Mouse (Mus musculus): ENCODE measurements around the gene Bcor.
A peak's percentile ranks its signal among the peaks of the same experiment; 100 is the strongest.

Gene Bcor

DNA sequence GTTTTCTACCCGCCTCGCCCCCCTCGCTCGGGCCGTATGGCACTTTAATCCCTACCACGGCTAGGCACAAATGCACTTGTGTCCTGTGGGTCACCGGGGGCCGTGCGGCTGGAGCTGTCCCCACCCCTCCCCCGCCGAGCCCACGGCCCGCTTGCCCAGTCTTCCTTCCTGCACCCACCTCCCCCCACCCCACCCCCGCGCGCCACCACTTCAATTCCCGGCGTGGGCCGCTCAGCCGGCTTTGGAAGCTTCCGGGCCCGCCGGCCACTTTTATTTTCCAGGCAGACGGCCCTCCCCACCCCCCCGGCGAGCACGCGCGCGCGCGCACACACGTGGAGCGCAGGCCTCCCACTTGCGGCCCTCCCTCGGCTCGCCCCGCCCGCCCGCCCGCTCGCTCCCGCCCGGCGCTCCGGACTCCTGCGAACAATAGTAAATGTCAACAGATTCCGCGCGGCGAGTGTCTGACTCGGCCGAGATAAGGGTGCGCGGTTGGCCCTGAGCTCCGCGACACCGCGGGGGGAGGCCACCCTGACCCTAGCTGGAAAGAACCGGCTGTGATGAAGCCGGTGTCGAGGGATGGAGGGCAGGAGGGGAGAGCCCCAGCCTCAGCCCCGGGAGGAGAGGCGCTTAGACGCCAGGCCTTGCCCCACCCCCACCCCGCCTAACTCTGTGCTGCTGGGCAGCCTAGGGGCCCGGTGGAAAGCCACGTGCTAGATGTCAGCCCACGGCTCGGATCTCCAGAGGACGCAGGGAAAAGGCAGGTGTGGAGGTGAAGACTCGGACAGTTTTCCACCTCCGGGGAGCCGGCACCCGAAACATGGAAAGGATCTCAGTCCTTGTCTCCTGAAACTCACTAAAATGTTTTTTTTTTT is 153.0 kb downstream of the Bcor start:
- no peak for DNase-seq (ENCODE audit: low read depth in 2 of 2, low spot score in 2 of 2)

DNA sequence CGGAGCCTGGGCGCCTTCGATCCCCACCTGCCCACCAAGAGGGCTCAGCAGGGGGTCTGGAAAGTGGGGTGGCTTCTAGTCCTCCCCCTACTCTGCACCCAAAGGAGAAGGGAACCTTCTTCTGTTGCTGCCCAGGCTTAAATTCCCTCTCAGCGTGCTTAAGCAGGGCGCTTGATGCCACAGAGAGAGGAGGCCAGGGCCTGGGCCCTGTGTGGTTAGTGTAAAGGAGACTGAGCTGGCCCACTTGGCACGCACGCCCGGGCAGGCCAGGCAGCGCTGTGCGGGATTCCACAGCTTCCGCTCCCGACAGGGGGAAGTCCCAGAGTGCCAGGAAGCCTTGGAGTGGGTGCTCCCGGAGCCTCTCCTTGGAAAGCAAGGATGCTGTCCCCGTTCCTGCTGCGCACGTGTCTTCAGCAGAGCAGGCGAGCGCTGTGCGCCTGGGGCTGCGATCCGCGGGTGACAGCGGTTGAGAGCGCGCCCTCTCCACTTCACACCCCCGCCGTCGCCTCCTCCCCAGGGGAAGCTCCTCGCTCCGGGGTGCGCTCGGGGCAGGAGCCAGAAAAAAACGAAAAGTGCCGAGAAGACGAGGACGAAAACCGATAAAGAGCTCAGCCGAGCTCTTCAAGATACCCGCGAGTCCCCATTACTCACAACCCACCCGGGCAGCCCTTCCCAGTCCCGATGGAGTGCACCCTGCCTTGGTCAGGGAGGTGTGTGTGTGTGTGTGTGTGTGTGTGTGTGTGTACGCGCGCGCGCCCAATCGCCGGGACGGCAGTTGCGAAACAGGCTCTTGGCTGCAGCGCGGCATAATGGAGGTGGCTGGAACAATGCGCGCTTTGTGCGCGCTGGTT is 153.9 kb downstream of the Bcor start:
- DNase-seq (ENCODE audit: low read depth in 2 of 2, low spot score in 2 of 2) = peak; percentile 6 to 18

DNA sequence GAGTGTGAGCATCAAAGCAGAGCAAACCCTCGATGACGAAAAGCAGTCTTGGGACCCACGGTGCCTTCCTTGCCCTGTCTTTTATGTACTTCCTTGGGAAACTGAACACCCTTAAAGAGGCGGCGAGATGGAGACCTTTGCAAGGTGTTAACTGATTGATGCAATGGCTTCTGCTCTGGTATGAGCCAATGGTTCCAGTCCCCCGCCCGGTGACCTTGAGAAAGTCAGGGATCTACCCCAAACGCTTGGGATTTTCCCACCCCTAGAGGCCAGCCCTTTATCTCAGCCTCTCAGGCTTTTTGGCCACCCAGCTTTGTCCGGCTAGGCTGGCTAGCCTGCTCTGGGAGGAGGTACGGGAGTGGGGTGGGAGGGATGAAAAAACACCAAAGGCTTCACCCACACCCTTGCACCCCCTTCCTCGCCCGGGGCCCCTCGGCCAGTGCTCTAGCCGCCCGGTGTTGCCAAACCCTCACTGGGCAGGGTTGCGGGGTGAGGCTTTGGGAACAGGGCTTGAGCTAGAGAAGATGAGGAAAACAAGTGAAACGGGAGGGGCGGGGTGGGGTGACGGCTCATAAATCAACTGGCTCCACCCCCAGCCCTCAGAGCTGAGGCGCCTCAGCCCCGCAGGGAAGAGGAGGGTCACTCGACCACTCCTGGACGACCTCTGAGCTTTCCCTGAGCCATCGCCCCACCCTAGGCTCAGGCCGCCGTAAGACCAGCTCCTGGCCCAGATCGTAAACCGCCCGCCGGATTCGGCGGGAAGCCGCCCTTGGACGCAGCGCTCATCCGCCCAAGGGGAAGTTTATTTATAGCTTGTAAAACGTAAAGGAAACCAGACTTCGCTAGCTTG is 154.7 kb downstream of the Bcor start:
- DNase-seq (ENCODE audit: low read depth in 2 of 2, low spot score in 2 of 2) = peak; percentile 23

DNA sequence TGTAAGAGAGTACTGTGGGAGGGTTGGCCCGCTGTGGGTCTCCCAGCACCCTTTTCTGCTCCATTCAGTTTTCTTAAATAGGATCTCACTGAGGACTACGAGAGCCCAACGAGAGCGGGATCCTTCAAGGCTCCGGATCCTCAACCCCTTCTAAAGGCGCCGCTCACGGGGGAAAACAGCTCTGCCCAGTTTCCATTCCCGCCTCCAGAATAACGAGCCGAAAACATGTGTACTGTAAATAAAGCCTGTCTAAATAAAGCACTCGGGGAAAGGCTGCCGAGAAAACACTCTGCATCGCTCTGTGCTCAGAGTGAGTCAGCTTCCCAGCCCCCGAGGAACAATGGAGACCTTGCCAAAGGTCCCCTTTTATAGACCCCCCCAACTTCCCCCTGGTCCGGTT is 155.7 kb downstream of the Bcor start:
- no peak for DNase-seq (ENCODE audit: low read depth in 2 of 2, low spot score in 2 of 2)

DNA sequence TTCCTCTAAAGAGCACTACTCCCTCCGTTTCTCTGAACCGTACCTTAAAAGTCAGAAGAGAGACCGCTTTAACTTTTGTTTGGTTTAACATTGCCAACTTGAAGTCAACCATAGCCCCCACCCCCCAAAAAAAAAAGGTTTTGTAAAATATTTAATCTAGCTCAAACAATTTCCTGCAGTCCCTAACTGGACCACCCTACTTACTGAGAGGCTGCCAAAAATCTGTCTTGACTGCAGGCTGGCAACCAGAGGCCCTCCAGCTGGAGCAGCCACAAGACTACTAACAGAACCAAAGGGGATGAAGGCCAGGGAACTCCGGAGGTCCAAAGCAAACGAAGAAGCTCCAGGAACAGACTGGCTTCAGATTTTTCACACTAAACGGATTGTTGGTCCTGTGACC is 156.2 kb downstream of the Bcor start:
- no peak for DNase-seq (ENCODE audit: low read depth in 2 of 2, low spot score in 2 of 2)

DNA sequence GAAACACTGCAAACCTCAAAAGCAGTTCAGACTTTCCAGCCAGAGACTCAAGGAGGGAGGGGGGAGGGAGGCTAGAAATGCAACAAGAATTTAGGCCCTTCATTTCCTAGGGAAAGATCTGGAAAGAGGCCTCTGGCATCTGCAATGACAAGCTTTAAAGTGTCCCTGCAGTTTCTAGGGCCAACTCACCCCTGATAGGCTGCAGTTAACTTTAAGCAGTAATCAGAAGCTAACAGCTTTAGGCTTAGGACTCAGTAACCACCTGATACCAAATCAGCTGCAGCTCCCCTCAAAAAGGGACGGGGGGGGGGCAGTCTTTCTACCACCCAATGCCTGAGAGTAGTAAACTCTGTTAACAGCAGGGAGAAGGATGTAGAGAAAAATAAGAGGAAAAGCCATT is 156.6 kb downstream of the Bcor start:
- no peak for DNase-seq (ENCODE audit: low read depth in 2 of 2, low spot score in 2 of 2)

DNA sequence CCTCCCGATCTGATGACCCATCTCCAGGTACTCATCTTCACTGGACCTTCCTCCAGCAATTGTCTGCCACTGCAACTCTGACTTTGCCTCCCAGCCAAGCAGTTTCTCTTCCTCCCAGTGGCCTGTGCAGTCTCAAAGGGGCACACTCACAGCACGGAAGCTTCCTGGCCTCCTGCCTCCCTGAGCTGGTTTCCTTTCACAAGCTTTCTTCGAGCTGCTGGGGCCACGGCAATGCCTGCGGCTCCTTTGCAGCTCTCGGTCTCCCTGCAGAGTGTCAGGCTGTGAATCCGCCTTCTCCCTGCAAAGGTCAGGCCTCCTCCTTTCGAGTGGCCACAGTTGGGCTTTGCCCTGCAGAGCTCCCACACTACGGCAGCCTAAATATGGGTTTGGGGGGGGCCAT is 157.0 kb downstream of the Bcor start:
- peak; percentile 9 to 18 for DNase-seq (ENCODE audit: low read depth in 2 of 2, low spot score in 2 of 2)

DNA sequence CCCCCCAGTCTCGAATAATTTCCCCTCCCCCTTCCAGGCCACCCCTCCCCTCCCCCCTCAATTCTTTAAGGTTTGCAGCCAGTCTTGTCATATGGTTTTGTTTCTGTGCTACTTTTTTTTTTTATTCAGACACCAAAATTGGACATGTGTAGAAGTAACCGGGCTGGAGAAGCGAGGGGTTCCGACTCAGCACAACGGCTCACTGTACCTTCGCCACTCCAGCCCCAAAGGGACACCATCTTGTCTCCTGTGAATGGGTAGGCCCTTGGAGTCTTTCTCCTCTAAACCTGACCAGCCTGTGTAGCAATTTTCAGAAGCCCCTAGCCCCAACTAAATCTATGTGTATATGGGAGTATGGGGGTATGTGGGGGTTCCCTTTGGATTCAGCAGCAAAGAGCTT is 157.6 kb downstream of the Bcor start:
- no peak for DNase-seq (ENCODE audit: low read depth in 2 of 2, low spot score in 2 of 2)

DNA sequence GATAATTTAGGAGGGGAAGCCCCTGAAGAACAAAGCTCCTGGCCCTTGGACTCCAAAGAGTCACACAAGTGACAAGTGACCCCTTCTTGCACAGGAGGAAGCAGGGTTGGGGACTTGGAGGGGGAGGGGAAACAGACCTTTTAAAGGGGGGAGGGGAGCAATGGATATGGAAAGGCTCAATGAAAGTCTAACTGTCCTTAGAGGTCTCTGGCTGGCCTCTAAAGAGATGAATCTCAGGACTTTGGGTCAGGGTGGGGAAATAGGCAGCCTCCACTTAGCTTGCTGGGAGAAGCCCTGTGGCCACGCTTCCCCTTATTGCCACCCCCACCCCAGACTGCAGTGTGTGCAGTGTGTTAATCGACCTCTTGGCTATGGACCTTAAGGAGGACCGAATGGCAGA is 158.2 kb downstream of the Bcor start:
- DNase-seq (ENCODE audit: low read depth in 2 of 2, low spot score in 2 of 2) = no peak

DNA sequence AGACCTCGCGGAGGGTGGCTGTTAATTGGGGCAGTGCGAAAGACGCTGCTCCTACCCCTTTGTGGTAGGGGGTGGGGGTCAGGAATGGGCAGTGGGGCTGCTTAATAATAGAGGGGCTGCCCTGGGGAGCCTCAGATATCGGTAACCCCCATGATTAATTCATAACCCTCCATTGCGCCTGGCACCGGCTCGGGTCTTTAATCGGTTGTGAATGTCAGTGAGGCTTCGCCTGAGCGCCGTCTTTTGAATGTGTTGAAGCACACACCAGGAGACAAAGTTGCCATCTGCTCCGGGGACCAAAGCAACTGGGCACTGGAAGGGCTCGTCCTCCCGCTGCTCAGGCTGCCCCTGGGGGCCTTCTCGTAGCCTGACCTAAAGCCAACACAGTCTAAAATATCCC is 158.8 kb downstream of the Bcor start:
- DNase-seq (ENCODE audit: low read depth in 2 of 2, low spot score in 2 of 2) = no peak

DNA sequence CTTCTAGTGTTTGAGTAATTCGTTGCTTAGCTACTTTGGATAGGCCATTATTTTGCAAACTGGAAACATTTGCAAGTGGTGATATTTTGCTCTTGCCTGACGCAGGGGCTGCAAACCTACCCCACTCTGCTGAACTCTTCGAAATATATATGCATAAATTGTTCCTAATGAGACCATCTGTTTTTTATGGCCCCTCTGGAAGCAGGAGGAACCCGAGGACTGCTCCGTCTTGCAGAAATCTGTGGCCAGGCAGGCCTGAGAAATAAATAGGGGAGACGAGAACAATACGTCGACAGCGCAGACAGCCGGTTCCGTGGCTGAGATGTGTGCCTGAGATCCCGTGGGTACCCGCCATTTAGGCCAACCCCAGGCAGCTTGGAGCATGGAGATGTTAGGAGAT is 159.5 kb downstream of the Bcor start:
- DNase-seq (ENCODE audit: low read depth in 2 of 2, low spot score in 2 of 2) = no peak

DNA sequence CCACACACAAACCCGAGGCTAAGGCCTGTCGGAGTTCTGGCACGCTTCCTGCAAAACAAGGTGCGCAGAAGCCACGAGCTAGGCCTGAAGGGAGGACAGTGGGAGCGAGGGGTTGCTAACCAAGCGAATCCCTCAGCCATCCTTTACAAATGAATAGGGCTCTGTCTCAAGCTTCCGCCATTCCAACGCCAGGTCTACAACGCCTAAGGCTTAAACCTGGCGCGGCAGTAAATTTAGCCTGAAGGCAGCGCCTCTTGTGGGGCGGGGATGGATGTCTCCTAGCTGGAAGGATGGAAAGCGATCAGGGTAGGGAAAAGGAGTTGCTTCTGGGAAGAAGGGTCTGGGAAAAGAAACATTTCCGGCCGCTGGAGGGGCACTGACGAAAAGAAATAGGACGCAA is 160.2 kb downstream of the Bcor start:
- DNase-seq (ENCODE audit: low read depth in 2 of 2, low spot score in 2 of 2) = no peak

DNA sequence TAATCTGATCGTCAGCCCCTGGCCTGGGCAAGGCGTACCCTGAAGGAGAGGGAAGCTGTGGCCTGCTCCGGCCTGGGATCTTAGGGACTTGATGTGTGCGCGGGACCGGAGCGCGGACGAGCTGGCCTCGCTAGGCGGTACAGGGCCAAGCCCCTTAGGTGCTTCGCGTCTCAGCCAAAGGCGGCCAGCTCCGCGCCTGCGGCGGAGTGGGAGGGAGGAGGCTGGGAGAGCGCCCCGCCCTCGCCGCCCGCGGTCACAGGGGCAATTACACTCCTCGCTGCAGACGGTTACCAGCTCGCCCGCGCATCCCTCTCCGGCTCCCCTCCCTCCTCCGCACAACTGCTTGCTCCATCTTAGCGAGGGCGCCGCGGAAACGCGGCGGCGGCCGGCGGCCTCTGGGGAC is 161.2 kb downstream of the Bcor start:
- peak; percentile 54 to 58 for DNase-seq (ENCODE audit: low read depth in 2 of 2, low spot score in 2 of 2)

DNA sequence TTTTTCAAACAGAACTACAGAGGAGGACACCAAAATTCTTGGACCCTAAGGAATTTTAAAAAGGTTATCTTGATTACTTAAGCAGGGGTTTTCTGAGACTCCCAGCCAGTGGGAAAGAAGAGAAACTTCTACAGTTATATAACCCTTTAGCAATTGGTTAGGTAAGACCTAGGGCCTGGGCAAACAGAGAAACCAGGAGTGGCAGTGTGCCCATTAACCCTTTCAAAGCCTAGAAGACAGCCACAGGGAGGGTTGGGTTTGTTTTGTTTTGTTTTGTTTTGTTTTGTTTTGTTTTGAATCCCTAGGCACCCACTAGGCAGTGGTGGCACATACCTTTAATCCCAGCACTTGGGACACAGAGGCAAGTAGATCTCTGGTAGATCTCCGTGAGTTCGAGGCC is 163.3 kb downstream of the Bcor start:
- DNase-seq (ENCODE audit: low read depth in 2 of 2, low spot score in 2 of 2) = no peak

DNA sequence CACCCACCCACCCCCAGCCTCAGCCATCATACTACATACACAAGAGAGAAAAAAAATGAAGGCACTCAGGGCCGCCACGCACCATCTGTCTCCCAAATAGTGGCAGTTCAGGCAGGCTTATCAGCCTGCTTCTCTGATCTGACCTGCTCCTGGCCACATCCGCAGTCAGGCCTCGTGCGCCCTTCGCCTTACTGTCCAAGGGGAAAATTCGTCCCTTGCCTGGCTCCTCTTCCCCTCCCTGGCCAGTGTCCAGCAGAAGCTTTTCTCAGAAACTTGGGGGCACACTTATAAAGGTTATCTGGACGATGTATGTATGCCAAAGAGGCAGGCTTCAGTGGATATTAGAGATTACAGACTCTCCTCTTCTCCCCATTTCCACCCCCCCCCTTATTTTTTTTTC is 163.7 kb downstream of the Bcor start:
- DNase-seq (ENCODE audit: low read depth in 2 of 2, low spot score in 2 of 2) = no peak

DNA sequence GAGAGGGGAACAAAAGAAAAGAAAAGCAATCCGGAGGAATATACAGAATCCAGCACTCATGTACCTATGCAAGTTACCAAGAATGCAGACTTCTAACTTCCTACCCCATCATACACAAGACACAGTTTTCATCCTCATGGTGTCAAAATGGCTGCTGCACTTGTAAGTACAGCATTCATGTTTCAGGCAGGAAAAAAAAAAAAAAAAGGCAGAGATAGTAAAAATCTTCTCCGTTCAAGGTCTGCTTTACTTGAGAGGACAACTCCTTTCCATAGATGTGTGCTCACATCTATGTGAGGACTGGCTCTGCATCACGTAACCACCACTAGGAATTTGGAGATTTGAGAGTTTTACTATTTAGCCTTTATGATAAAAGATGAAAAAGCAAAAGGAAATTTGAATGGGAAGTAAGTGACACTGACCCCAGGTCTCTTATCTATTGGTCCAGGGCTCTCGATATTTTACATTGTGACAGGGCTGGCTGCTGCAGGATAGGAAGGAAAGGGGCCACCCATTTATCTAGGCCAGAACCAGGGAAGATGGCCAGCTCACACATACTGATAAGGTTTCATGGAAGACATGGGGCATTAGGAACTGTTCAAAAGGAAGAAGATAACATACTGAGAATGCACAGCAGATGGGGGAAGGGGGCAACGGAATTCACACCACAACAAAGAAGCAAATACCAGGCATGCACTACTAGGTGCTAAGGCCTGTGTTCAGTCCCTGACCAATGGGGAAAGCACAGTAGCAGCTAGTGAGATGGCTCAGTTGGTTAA is 166.3 kb downstream of the Bcor start:
- DNase-seq (ENCODE audit: low read depth in 2 of 2, low spot score in 2 of 2) = no peak

DNA sequence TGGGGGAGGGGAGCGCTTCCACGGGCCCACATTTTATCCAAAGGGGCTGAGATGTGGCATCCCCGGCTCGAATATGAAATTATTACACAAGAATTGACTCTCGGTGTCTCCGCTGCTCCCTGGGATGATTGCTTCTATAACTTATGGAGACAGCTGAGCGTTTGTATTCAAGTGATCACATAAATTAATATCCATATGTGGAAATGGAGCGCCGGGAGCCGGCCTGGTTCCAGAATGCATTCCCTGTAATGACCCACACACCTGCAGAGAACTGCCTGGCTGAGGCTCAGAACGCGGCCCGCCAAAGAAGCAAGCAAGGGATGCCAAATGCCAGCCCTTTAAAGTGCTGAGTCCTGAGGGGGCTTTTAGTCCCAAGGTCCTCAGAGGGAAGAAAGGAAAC is 170.7 kb downstream of the Bcor start:
- DNase-seq (ENCODE audit: low read depth in 2 of 2, low spot score in 2 of 2) = no peak

DNA sequence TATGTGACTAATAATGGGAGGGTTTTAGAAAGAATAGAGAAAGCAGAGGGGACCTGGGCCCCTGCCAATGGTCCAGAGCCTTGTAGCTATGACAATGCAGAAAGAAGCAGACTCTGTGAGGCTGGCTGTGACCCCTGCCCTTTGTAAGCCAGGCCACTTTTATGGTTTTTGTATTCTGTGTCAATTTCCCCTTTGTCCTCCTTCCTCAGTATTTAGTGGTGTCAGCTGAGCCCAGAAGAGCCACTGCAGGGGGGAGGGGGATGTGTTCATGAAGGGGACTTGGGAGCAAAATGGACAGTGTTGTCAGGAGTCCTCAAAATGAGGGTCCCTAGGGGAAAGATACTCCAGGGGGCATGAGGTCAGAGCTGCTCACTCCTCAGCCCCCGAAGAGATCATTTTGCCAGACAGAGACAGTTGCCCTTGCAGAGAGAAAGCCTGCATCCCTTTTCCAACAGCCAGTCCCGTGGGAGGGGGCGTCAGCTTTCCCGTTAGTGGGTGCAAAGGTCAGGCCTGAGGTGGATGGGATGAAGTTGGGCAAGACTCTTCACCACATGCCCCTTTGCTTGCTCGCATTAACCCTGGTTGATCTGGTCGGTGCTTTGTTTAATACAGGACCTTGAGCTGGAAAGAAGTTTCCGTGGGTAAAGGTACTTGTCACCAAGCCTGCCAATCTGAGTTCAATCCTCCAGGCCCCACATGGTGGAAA is 171.8 kb downstream of the Bcor start:
- no peak for DNase-seq (ENCODE audit: low read depth in 2 of 2, low spot score in 2 of 2)

DNA sequence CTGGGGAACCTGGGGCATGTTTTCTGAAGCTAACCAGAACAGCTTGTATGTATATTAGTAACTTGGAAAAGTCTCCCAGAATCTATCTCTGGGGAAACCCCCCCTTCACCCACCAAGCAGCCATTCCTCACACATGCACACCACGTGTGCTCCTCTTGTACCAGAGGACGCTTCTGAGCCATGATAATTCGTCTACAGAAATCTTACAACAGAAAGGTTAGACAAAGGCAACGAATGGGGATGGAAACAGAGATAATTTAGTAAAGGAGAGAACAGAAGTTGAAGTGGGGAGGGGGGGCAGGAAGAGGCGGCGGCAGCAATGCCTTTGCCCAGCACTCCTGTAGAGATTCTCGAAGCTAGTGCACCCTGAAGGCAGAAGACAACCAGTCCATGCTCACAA is 172.6 kb downstream of the Bcor start:
- DNase-seq (ENCODE audit: low read depth in 2 of 2, low spot score in 2 of 2) = no peak
